Comparison of ENCODE assay signal across 31 mouse cellular contexts in genomic region chr3:133258860-133259259, GRCm38 (mm10). TPM values are rescaled to one million over a fixed set of nuclear protein-coding genes. Genes with fewer than 3 reads are reported as not detected.
DNase-seq lines count a peak whose midpoint lies in the region; ATAC-seq and TF ChIP-seq lines count a peak whose summit lies in the region.
"Had no signal": no experiment of that assay in that cellular context is flagged by ENCODE, and none has a peak within 500 bp of the region (broad histone marks: within the 10 kb centered on the region; RNA-seq: fewer than 3 reads in every experiment).

No protein-coding gene starts in this region.

- dilution Hi-C loops in CH12.LX (cut with MboI; ENCODE audit: extremely low pct_ligation_motif_present, extremely low pct_unique_long_range_greater_than_20kb, low sequenced_read_pairs) = no loop called here

- in situ Hi-C loops in CH12.LX (cut with MboI; ENCODE audit: low pct_ligation_motif_present, low pct_unique_long_range_greater_than_20kb, low sequenced_read_pairs) = loop anchor here (25.0 kb wide), 1 partner anchor 522 kb away; no protein-coding TSS in a partner anchor

- no peak for TF ChIP-seq CTCF in kidney, adult 2 months (conservative IDR thresholded peaks at IDR 0.05; ENCODE audit: insufficient read depth, insufficient read length, low read depth, low read length)
- TF ChIP-seq CTCF in CH12.LX (conservative IDR thresholded peaks at IDR 0.05 in 1 of 2, IDR thresholded peaks at IDR 0.05 in 1 of 2; ENCODE audit: low read depth in 2 of 2, low read length in 2 of 2) = no peak
- no peak for TF ChIP-seq CTCF in MEL (IDR thresholded peaks at IDR 0.05 in 2 of 3, conservative IDR thresholded peaks at IDR 0.05 in 1 of 3; ENCODE audit: control insufficient read depth in 1 of 3, insufficient read depth in 1 of 3, low read depth in 2 of 3, low read length in 3 of 3, poor library complexity in 1 of 3, severe bottlenecking in 1 of 3)

- DNase-seq in hindbrain, embryonic 14.5 days (ENCODE audit: low spot score) = no peak
- no peak for DNase-seq in kidney, adult 2 months
- no peak for DNase-seq in CH12.LX (ENCODE audit: extremely low read depth)
- no peak for DNase-seq in MEL (ENCODE audit: low read depth, low spot score)
- DNase-seq in testis, postnatal 14 days (ENCODE audit: low spot score) = no peak
- DNase-seq in frontal cortex, postnatal 10 days (ENCODE audit: low spot score in 2 of 2) = no peak
- DNase-seq: adrenal gland, postnatal 10 days; adrenal gland, postnatal 36 days; cerebellum, adult 18-20 months; cerebellum, adult 9-11 months; cerebellum, postnatal 25 days; forebrain, postnatal 0 days; gastrocnemius, postnatal 10 days; gastrocnemius, postnatal 36 days; heart, adult 2 months; heart, postnatal 36 days; kidney, adult 11 months had no signal

- no peaks in the 10 kb centered on the region for H3K36me3 ChIP-seq in hindbrain, embryonic 14.5 days (replicated peaks; ENCODE audit: control insufficient read depth, insufficient read depth)
- no peaks in the 10 kb centered on the region for H3K36me3 ChIP-seq in hindbrain, embryonic 16.5 days (ENCODE audit: control insufficient read depth, insufficient read depth, low read length)
- H3K36me3 ChIP-seq in kidney, embryonic 14.5 days (ENCODE audit: control insufficient read depth, insufficient read depth, low read length) = no peaks in the 10 kb centered on the region
- no peaks in the 10 kb centered on the region for H3K36me3 ChIP-seq in kidney, adult 2 months (ENCODE audit: control insufficient read depth, insufficient read depth, low read length)
- H3K36me3 ChIP-seq in CH12.LX (replicated peaks in 1 of 2; ENCODE audit: control insufficient read depth in 1 of 2, insufficient read depth in 1 of 2, low read length in 1 of 2) (no peaks in the 10 kb centered on the region), MEL (ENCODE audit: control insufficient read depth in 1 of 2, insufficient read depth in 2 of 2, low read length in 2 of 2) (no peaks in the 10 kb centered on the region)
- H3K36me3 ChIP-seq: embryonic facial prominence, embryonic 12.5 days; embryonic facial prominence, embryonic 15.5 days; heart, embryonic 10.5 days; intestine, embryonic 15.5 days had no signal

- no peaks in the 10 kb centered on the region for H3K27me3 ChIP-seq in hindbrain, embryonic 14.5 days (ENCODE audit: control insufficient read depth, insufficient read depth, low read length)
- H3K27me3 ChIP-seq in hindbrain, embryonic 16.5 days (replicated peaks; ENCODE audit: control insufficient read depth, insufficient read depth, low read length) = no peaks in the 10 kb centered on the region
- no peaks in the 10 kb centered on the region for H3K27me3 ChIP-seq in kidney, embryonic 14.5 days (ENCODE audit: control insufficient read depth, insufficient read depth, low read length)
- no peaks in the 10 kb centered on the region for H3K27me3 ChIP-seq in kidney, adult 2 months (replicated peaks; ENCODE audit: control insufficient read depth, insufficient read depth, low read length)
- no peaks in the 10 kb centered on the region for H3K27me3 ChIP-seq in CH12.LX (replicated peaks)
- H3K27me3 ChIP-seq in MEL (ENCODE audit: control insufficient read depth in 1 of 2, insufficient read depth in 2 of 2, low read length in 2 of 2) = no peaks in the 10 kb centered on the region
- H3K27me3 ChIP-seq: embryonic facial prominence, embryonic 12.5 days; embryonic facial prominence, embryonic 15.5 days; intestine, embryonic 15.5 days; Patski had no signal

- no peaks in the 10 kb centered on the region for H3K4me1 ChIP-seq in hindbrain, embryonic 14.5 days (replicated peaks; ENCODE audit: control insufficient read depth, insufficient read depth, low read length)
- H3K4me1 ChIP-seq in hindbrain, embryonic 16.5 days (ENCODE audit: control insufficient read depth, insufficient read depth, low read depth, low read length) = no peaks in the 10 kb centered on the region
- no peaks in the 10 kb centered on the region for H3K4me1 ChIP-seq in kidney, embryonic 14.5 days (ENCODE audit: control insufficient read depth, insufficient read depth, low read length)
- no peaks in the 10 kb centered on the region for H3K4me1 ChIP-seq in kidney, adult 2 months (ENCODE audit: control insufficient read depth, insufficient read depth, low read length)
- H3K4me1 ChIP-seq in CH12.LX (ENCODE audit: control insufficient read depth in 1 of 2, insufficient read depth in 2 of 2) (peaks cover 0 to 6% of the 10 kb centered on the region in 2 experiments; a peak in 2 of 4 replicates), MEL (ENCODE audit: control insufficient read depth in 1 of 2, insufficient read depth in 2 of 2, low read length in 2 of 2) (no peaks in the 10 kb centered on the region; a peak in 2 of 4 replicates)
- H3K4me1 ChIP-seq: embryonic facial prominence, embryonic 12.5 days; embryonic facial prominence, embryonic 15.5 days; heart, embryonic 10.5 days; intestine, embryonic 15.5 days had no signal

- H3K9ac ChIP-seq in hindbrain, embryonic 14.5 days = no peak overlapping the region
- H3K9ac ChIP-seq in hindbrain, embryonic 16.5 days (ENCODE audit: low read depth, low read length) = no peak overlapping the region
- no peak overlapping the region for H3K9ac ChIP-seq in kidney, embryonic 14.5 days (ENCODE audit: low read depth, low read length)
- no peak overlapping the region for H3K9ac ChIP-seq in CH12.LX (ENCODE audit: insufficient read depth, low read depth)
- H3K9ac ChIP-seq in MEL (ENCODE audit: control insufficient read depth, low read depth, low read length, poor library complexity, severe bottlenecking) = no peak overlapping the region
- H3K9ac ChIP-seq: embryonic facial prominence, embryonic 12.5 days; embryonic facial prominence, embryonic 15.5 days; forebrain, postnatal 0 days; intestine, embryonic 15.5 days had no signal

- WGBS in hindbrain, embryonic 14.5 days = 89% methylated on average over 2 of the region's 2 CpGs
- 93% methylated on average over 2 of the region's 2 CpGs for WGBS in hindbrain, embryonic 16.5 days
- 98% methylated on average over 2 of the region's 2 CpGs for WGBS in kidney, embryonic 14.5 days
- WGBS in kidney, adult 2 months = 100% methylated on average over 2 of the region's 2 CpGs

- ATAC-seq in hindbrain, embryonic 14.5 days (ENCODE audit: low FRiP score) = 0 out of 2 replicates have a peak, but pooled peaks have one; percentile 4
- ATAC-seq in hindbrain, embryonic 16.5 days = no peak
- peak; percentile 16; the same call in 1 of the 2 replicates for ATAC-seq in kidney, embryonic 14.5 days (ENCODE audit: low FRiP score, low TSS enrichment)
- ATAC-seq: CD4-positive, CD25-positive, alpha-beta regulatory T cell, adult 4 months; forebrain, embryonic 14.5 days; forebrain, postnatal 0 days; intestine, embryonic 15.5 days; Patski had no signal

- H3K79me2 ChIP-seq in CH12.LX (replicated peaks; ENCODE audit: control insufficient read depth, extremely low read depth, insufficient read depth, poor library complexity, severe bottlenecking) = no peaks in the 10 kb centered on the region
- no peaks in the 10 kb centered on the region for H3K79me2 ChIP-seq in MEL (ENCODE audit: control insufficient read depth, insufficient read depth, low read length, poor library complexity)

- TF ChIP-seq POLR2A in kidney, adult 2 months (IDR thresholded peaks at IDR 0.05; ENCODE audit: low read depth, low read length) = no peak
- TF ChIP-seq POLR2A in CH12.LX (IDR thresholded peaks at IDR 0.05; ENCODE audit: low read depth, low read length) (no peak), MEL (IDR thresholded peaks at IDR 0.05; ENCODE audit: control insufficient read depth in 1 of 2, insufficient read depth in 1 of 2, low read depth in 1 of 2, low read length in 2 of 2, poor library complexity in 1 of 2) (no peak)

- no peak overlapping the region for H3K4me3 ChIP-seq in hindbrain, embryonic 14.5 days (replicated peaks; ENCODE audit: low read length)
- H3K4me3 ChIP-seq in hindbrain, embryonic 16.5 days (ENCODE audit: low read length) = no peak overlapping the region
- H3K4me3 ChIP-seq in kidney, embryonic 14.5 days (ENCODE audit: low read length) = no peak overlapping the region
- no peak overlapping the region for H3K4me3 ChIP-seq in kidney, adult 2 months (ENCODE audit: insufficient read depth, low read depth, low read length)
- peak overlapping the region in 1 of 3 experiments; percentile 14 for H3K4me3 ChIP-seq in CH12.LX (replicated peaks in 1 of 3; ENCODE audit: low read depth in 2 of 3, low read length in 2 of 3, poor library complexity in 1 of 3)
- H3K4me3 ChIP-seq in MEL (ENCODE audit: control insufficient read depth in 1 of 2, insufficient read depth in 1 of 2, low read depth in 2 of 2, low read length in 2 of 2) = no peak overlapping the region
- H3K4me3 ChIP-seq: embryonic facial prominence, embryonic 12.5 days; embryonic facial prominence, embryonic 15.5 days; heart, adult 2 months; heart, embryonic 10.5 days; intestine, embryonic 15.5 days had no signal

- H3K4me2 ChIP-seq in hindbrain, embryonic 14.5 days (replicated peaks) = no peak overlapping the region
- H3K4me2 ChIP-seq in hindbrain, embryonic 16.5 days (ENCODE audit: low read length) = no peak overlapping the region
- H3K4me2 ChIP-seq in kidney, embryonic 14.5 days (replicated peaks; ENCODE audit: low read depth, low read length) = no peak overlapping the region
- no peak overlapping the region for H3K4me2 ChIP-seq in CH12.LX (ENCODE audit: insufficient read depth, low read depth, poor library complexity, severe bottlenecking)
- H3K4me2 ChIP-seq: embryonic facial prominence, embryonic 12.5 days; embryonic facial prominence, embryonic 15.5 days; intestine, embryonic 15.5 days had no signal

- TF ChIP-seq RAD21 in CH12.LX (IDR thresholded peaks at IDR 0.05; ENCODE audit: low read depth, low read length) (no peak), MEL (IDR thresholded peaks at IDR 0.05; ENCODE audit: low read depth, low read length) (no peak)

- H3K9me3 ChIP-seq in hindbrain, embryonic 14.5 days (ENCODE audit: control insufficient read depth, low read length) = no peaks in the 10 kb centered on the region
- H3K9me3 ChIP-seq in hindbrain, embryonic 16.5 days (ENCODE audit: control insufficient read depth, low read length) = no peaks in the 10 kb centered on the region
- H3K9me3 ChIP-seq in kidney, embryonic 14.5 days (ENCODE audit: control insufficient read depth, low read length) = no peaks in the 10 kb centered on the region
- H3K9me3 ChIP-seq in CH12.LX (replicated peaks; ENCODE audit: low read length) (no peaks in the 10 kb centered on the region), MEL (replicated peaks; ENCODE audit: insufficient read depth, low read length) (no peaks in the 10 kb centered on the region)
- H3K9me3 ChIP-seq: embryonic facial prominence, embryonic 12.5 days; embryonic facial prominence, embryonic 15.5 days; heart, embryonic 10.5 days; intestine, embryonic 15.5 days had no signal

- TF ChIP-seq EP300 in CH12.LX (IDR thresholded peaks at IDR 0.05; ENCODE audit: low read length) = no peak
- no peak for TF ChIP-seq EP300 in MEL (IDR thresholded peaks at IDR 0.05; ENCODE audit: low read depth in 1 of 2, low read length in 2 of 2)

- no peak overlapping the region for H3K27ac ChIP-seq in hindbrain, embryonic 14.5 days
- no peak overlapping the region for H3K27ac ChIP-seq in hindbrain, embryonic 16.5 days (ENCODE audit: low read depth, low read length)
- H3K27ac ChIP-seq in kidney, embryonic 14.5 days (ENCODE audit: low read depth, low read length) = no peak overlapping the region
- H3K27ac ChIP-seq in kidney, adult 2 months (ENCODE audit: insufficient read depth, low read depth, low read length) = no peak overlapping the region
- H3K27ac ChIP-seq in CH12.LX (ENCODE audit: insufficient read depth, low read depth) (peak overlapping the region; percentile 2; the same call in 1 of the 2 replicates), MEL (ENCODE audit: control insufficient read depth, low read depth, low read length) (no peak overlapping the region)
- H3K27ac ChIP-seq: embryonic facial prominence, embryonic 12.5 days; embryonic facial prominence, embryonic 15.5 days; heart, adult 2 months; heart, embryonic 10.5 days; intestine, embryonic 15.5 days had no signal

RNA-seq across cellular contexts. Expression of gene Arhgef38, which starts 24.1 kb away (rescaled TPM):
- 0.04 and 0.07 TPM in 2 replicates for polyA plus RNA-seq in hindbrain, embryonic 14.5 days (2014; fragmentation: Nextera tagmentation; extraction: Ambion mirVana)
- 0.04 TPM in 2 replicates for polyA plus RNA-seq in hindbrain, embryonic 16.5 days (2015; fragmentation: Nextera tagmentation; extraction: Ambion mirVana)
- 4.6 and 7.1 TPM in 2 replicates for polyA plus RNA-seq in kidney, embryonic 14.5 days (2014; fragmentation: Nextera tagmentation; extraction: Ambion mirVana)
- polyA plus RNA-seq in kidney, adult 2 months (2012; rRNA removed) = 1.5 and 1.7 TPM in 2 replicates
- total RNA-seq in CH12.LX (2012; rRNA removed) (0.17 TPM in 1 of 2 replicates, not detected in the other), CH12.LX (2014; rRNA removed) (not detected in 2 replicates), MEL (2012; rRNA removed) (not detected in 2 replicates)
- polyA plus RNA-seq in CH12.LX (2012; ENCODE audit: insufficient read length, low read depth) (not detected in 2 replicates), MEL (2012; ENCODE audit: insufficient read depth in 1 of 2, insufficient read length in 2 of 2, low read depth in 1 of 2, low replicate concordance in 2 of 2, missing spikeins in 1 of 2) (not detected)
- total RNA-seq: adrenal gland, adult 18-20 months; adrenal gland, postnatal 10 days; adrenal gland, postnatal 36 days; common myeloid progenitor, adult 5-6 weeks; gastrocnemius, adult 18-20 months; gastrocnemius, postnatal 10 days; gastrocnemius, postnatal 36 days; granulocyte monocyte progenitor cell, adult 5-6 weeks; heart, adult 2 months; heart, postnatal 36 days had no signal
- polyA plus RNA-seq: C2C12; CD4-positive, CD25-positive, alpha-beta regulatory T cell, adult 4 months; heart, embryonic 10.5 days had no signal

RNA-seq across cellular contexts. Expression of gene Ppa2, which starts 51.0 kb away (rescaled TPM):
- 78.2 and 80.1 TPM in 2 replicates for polyA plus RNA-seq in hindbrain, embryonic 14.5 days (2014; fragmentation: Nextera tagmentation; extraction: Ambion mirVana)
- 80.2 and 89.2 TPM in 2 replicates for polyA plus RNA-seq in hindbrain, embryonic 16.5 days (2015; fragmentation: Nextera tagmentation; extraction: Ambion mirVana)
- polyA plus RNA-seq in kidney, embryonic 14.5 days (2014; fragmentation: Nextera tagmentation; extraction: Ambion mirVana) = 96.9 and 101 TPM in 2 replicates
- 200 and 241 TPM in 2 replicates for polyA plus RNA-seq in kidney, adult 2 months (2012; rRNA removed)
- total RNA-seq in CH12.LX (2012; rRNA removed) (129 and 132 TPM in 2 replicates), CH12.LX (2014; rRNA removed) (119 and 145 TPM in 2 replicates), MEL (2012; rRNA removed) (34.7 and 36.3 TPM in 2 replicates)
- polyA plus RNA-seq in CH12.LX (2012; ENCODE audit: insufficient read length, low read depth) (98.3 and 101 TPM in 2 replicates), MEL (2012; ENCODE audit: insufficient read depth in 1 of 2, insufficient read length in 2 of 2, low read depth in 1 of 2, low replicate concordance in 2 of 2, missing spikeins in 1 of 2) (10 to 100 TPM in 1 of 2 experiments, not detected in 1; 33.6 TPM)
